Mouse (Mus musculus): ENCODE results near the gene Npl. TPM values are rescaled to one million over a fixed set of nuclear protein-coding genes. Genes with fewer than 3 reads are reported as not detected.
"Not testable (repeated sequence)": the region's sequence is repeated elsewhere in the genome, so short reads cannot be mapped to it uniquely, and the experiment has no call there.

The Npl gene
- total RNA-seq, 2 experiments from 2014 or later, result 3.4 to 4.8 TPM

- DNase-seq (ENCODE audit: low spot score in 2 of 2), result no peak
Observed at GRCm38 (mm10) chr1:153545196-153545595, 4.6 kb downstream of the Npl start.

- DNase-seq (ENCODE audit: low spot score in 2 of 2), result no peak
Observed at GRCm38 (mm10) chr1:153542726-153543320, 7.0 kb downstream of the Npl start.

GRCm38 (mm10) chr1:153540753-153541152, 9.1 kb downstream of the Npl start:
- DNase-seq (ENCODE audit: low spot score in 2 of 2), result no peak

- DNase-seq (ENCODE audit: low spot score in 2 of 2), result no peak
Observed at GRCm38 (mm10) chr1:153539739-153540333, 10.0 kb downstream of the Npl start.

GRCm38 (mm10) chr1:153535611-153536010, 14.2 kb downstream of the Npl start:
- no peak for DNase-seq (ENCODE audit: low spot score in 2 of 2)

GRCm38 (mm10) chr1:153532896-153533295, 16.9 kb downstream of the Npl start:
- not testable (repeated sequence) for DNase-seq (ENCODE audit: low spot score in 2 of 2)

- DNase-seq (ENCODE audit: low spot score in 2 of 2), result no peak
Observed at GRCm38 (mm10) chr1:153532234-153532841, 17.5 kb downstream of the Npl start.

GRCm38 (mm10) chr1:153531677-153532233, 18.1 kb downstream of the Npl start:
- no peak for DNase-seq (ENCODE audit: low spot score in 2 of 2)

- no peak for DNase-seq (ENCODE audit: low spot score in 2 of 2)
Observed at GRCm38 (mm10) chr1:153522116-153522515, 27.7 kb downstream of the Npl start.

- no peak for DNase-seq (ENCODE audit: low spot score in 2 of 2)
Observed at GRCm38 (mm10) chr1:153515368-153515767, 34.5 kb downstream of the Npl start.

GRCm38 (mm10) chr1:153510330-153511009, 39.4 kb downstream of the Npl start:
- no peak for DNase-seq (ENCODE audit: low spot score in 2 of 2)

- not testable (repeated sequence) for DNase-seq (ENCODE audit: low spot score in 2 of 2)
Observed at GRCm38 (mm10) chr1:153509569-153509968, 40.3 kb downstream of the Npl start.

GRCm38 (mm10) chr1:153509012-153509411, 40.8 kb downstream of the Npl start:
- no peak for DNase-seq (ENCODE audit: low spot score in 2 of 2)

GRCm38 (mm10) chr1:153506266-153506665, 43.6 kb downstream of the Npl start:
- peak in 1 of 2 experiments; percentile 59 for DNase-seq (ENCODE audit: low spot score in 2 of 2)

GRCm38 (mm10) chr1:153501644-153502321, 48.1 kb downstream of the Npl start:
- no peak for DNase-seq (ENCODE audit: low spot score in 2 of 2)

GRCm38 (mm10) chr1:153500030-153500429, 49.8 kb downstream of the Npl start:
- DNase-seq (ENCODE audit: low spot score in 2 of 2), result no peak

- DNase-seq (ENCODE audit: low spot score in 2 of 2), result no peak
Observed at GRCm38 (mm10) chr1:153496030-153496429, 53.8 kb downstream of the Npl start.

- no peak for DNase-seq (ENCODE audit: low spot score in 2 of 2)
Observed at GRCm38 (mm10) chr1:153493931-153494330, 55.9 kb downstream of the Npl start.

- no peak for DNase-seq (ENCODE audit: low spot score in 2 of 2)
Observed at GRCm38 (mm10) chr1:153493338-153493737, 56.5 kb downstream of the Npl start.

GRCm38 (mm10) chr1:153491822-153492221, 58.0 kb downstream of the Npl start:
- DNase-seq (ENCODE audit: low spot score in 2 of 2), result no peak

GRCm38 (mm10) chr1:153491345-153491744, 58.5 kb downstream of the Npl start:
- DNase-seq (ENCODE audit: low spot score in 2 of 2), result no peak
